Mouse (Mus musculus) heart, adult 2 months (tissue): ENCODE data around the gene Rnf180. TPM values are rescaled to one million over a fixed set of nuclear protein-coding genes. Genes with fewer than 3 reads are reported as not detected.

Experiments
- DNase-seq, 2 experiments: peaks; one replicate each; pipeline ENCODE4 v3.0.0; 2021
- H3K27ac ChIP-seq: fragments of 200-600 bp; 2 replicates; pipeline ENCODE4 v1.8.1; 2022
- H3K27me3 ChIP-seq: fragments of 200-500 bp; 2 replicates; pipeline ENCODE4 v1.6.1; 2012; ENCODE audit warnings: mild to moderate bottlenecking, low read length, inconsistent platforms, mixed read lengths; ENCODE audit not compliant: control insufficient read depth, insufficient read depth
- H3K36me3 ChIP-seq: fragments of 200-500 bp; 2 replicates; pipeline ENCODE4 v1.6.1; 2012; ENCODE audit warnings: low read length, inconsistent platforms; ENCODE audit not compliant: control insufficient read depth, insufficient read depth
- H3K4me1 ChIP-seq: fragments of 200-500 bp; 2 replicates; pipeline ENCODE4 v1.6.1; 2011; ENCODE audit warnings: low read length; ENCODE audit not compliant: control insufficient read depth, insufficient read depth
- H3K4me3 ChIP-seq: fragments of 200-600 bp; 2 replicates; pipeline ENCODE4 v1.8.1; 2022
- H3K79me2 ChIP-seq: fragments of 200-500 bp; replicated peaks from 2 replicates; pipeline ENCODE4 v1.6.1; 2012; ENCODE audit warnings: mild to moderate bottlenecking, inconsistent platforms, low read length, moderate library complexity, mixed read lengths; ENCODE audit not compliant: control insufficient read depth, insufficient read depth
- H3K9ac ChIP-seq: fragments of 200-500 bp; 2 replicates; pipeline ENCODE4 v1.6.1; 2012; ENCODE audit warnings: low read depth, mild to moderate bottlenecking, control low read depth, inconsistent platforms, low read length, mixed read lengths
- CTCF ChIP-seq: fragments of 200-600 bp; IDR thresholded peaks from 2 replicates; pipeline ENCODE4 v1.8.1; 2022; ENCODE audit warnings: antibody characterized with exemption, mild to moderate bottlenecking, moderate library complexity
- EP300 ChIP-seq: fragments of 200-500 bp; IDR thresholded peaks from 2 replicates; pipeline ENCODE4 v1.6.1; 2011; ENCODE audit warnings: low read depth, low read length, control low read depth; ENCODE audit not compliant: insufficient read depth
- POLR2A ChIP-seq: fragments of 200-500 bp; IDR thresholded peaks from 2 replicates; pipeline ENCODE4 v1.6.1; 2011; ENCODE audit warnings: mild to moderate bottlenecking, low read depth, low read length, control low read depth; ENCODE audit not compliant: insufficient read depth
- WGBS: fragments of 180-500 bp; shearing (Covaris S2); methylation state at CpG from one replicate; pipeline ENCODE4 v1.1.7; 2018; 5-methylcytosine and 5-hydroxymethylcytosine counted together
- intact Hi-C: fragments of 180-260 bp; cut with DNase I; formaldehyde crosslinking; loops from one replicate; pipeline ENCODE4 v1.15.1; 2025
- polyA plus RNA-seq: library from polyadenylated mRNA; depleted of rRNA; stranded (reverse); fragments of >200 nt; gene quantifications from 2 replicates; pipeline ENCODE4 v1.2.3, GENCODE M21; 2012
- total RNA-seq, 2 experiments: library from RNA; stranded (reverse); gene quantifications; 2 replicates each; pipeline ENCODE4 v1.2.3; 2021

Gene Rnf180
- total and polyA plus RNA-seq, 3 experiments = 0.29 to 0.89 (median 0.68) TPM

DNA sequence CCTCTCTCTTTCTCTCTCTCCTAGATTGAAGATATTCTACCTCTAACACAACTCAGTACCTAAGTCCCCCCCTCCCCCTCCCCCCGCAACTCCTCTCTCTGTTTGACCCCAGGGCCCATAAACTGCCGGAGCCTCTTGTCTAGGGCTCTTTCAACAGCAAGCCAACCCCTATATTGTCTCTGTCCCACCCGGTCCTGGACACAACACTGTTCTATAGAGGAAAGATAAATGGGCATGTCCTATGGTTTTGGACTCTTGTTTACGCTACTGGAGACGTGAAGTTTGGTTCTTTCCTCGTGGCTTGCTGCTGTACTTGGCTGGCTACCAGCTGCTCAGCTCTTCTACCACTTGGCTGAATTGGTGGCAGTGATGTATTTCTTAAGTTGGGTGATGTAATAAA lies 129.2 kb downstream of the Rnf180 start:
- Histone ChIP-seq H3K4me3 (no peak overlapping the region), H3K27me3 (no peaks in the 10 kb centered on the region), H3K27ac (no peak overlapping the region), H3K79me2 (no peaks in the 10 kb centered on the region), H3K9ac (no peak overlapping the region), H3K36me3 (no peaks in the 10 kb centered on the region), H3K4me1 (no peaks in the 10 kb centered on the region)
- 79% methylated on average over 6 of the region's 6 CpGs for WGBS
- no peak for DNase-seq
- TF ChIP-seq POLR2A = no peak
- no peak for TF ChIP-seq EP300
- TF ChIP-seq CTCF = no peak
- intact Hi-C loops = no loop called here

- Histone ChIP-seq H3K79me2 (no peaks in the 10 kb centered on the region), H3K9ac (no peak overlapping the region), H3K27me3 (no peaks in the 10 kb centered on the region), H3K27ac (no peak overlapping the region), H3K36me3 (no peaks in the 10 kb centered on the region), H3K4me1 (no peaks in the 10 kb centered on the region), H3K4me3 (no peak overlapping the region)
- WGBS = 69% methylated on average over 4 of the region's 4 CpGs
- TF ChIP-seq CTCF = peak; percentile 60
- no peak for TF ChIP-seq POLR2A
- TF ChIP-seq EP300 = no peak
- no peak for DNase-seq
- intact Hi-C loops = loop anchor here (2.0 kb wide), 1 partner anchor 205 kb away; no protein-coding TSS in a partner anchor
These were observed 140.7 kb downstream of the Rnf180 start for GRCm38 (mm10) chr13:105153955-105154354.

- Histone ChIP-seq H3K27ac (no peak overlapping the region), H3K9ac (no peak overlapping the region), H3K36me3 (no peaks in the 10 kb centered on the region), H3K79me2 (no peaks in the 10 kb centered on the region), H3K4me1 (no peaks in the 10 kb centered on the region), H3K4me3 (no peak overlapping the region), H3K27me3 (no peaks in the 10 kb centered on the region)
- no peak for DNase-seq
- no peak for TF ChIP-seq CTCF
- TF ChIP-seq POLR2A = no peak
- no peak for TF ChIP-seq EP300
- intact Hi-C loops = no loop called here
- WGBS = 73% methylated on average over 3 of the region's 3 CpGs
These were observed 144.6 kb downstream of the Rnf180 start for GRCm38 (mm10) chr13:105150006-105150405.

GRCm38 (mm10) chr13:105147795-105148418 lies 146.7 kb downstream of the Rnf180 start:
- TF ChIP-seq POLR2A (no peak), CTCF (peak; percentile 22), EP300 (no peak)
- Histone ChIP-seq H3K27me3 (no peaks in the 10 kb centered on the region), H3K79me2 (no peaks in the 10 kb centered on the region), H3K4me1 (no peaks in the 10 kb centered on the region), H3K36me3 (no peaks in the 10 kb centered on the region), H3K4me3 (no peak overlapping the region), H3K27ac (no peak overlapping the region), H3K9ac (no peak overlapping the region)
- intact Hi-C loops = no loop called here
- DNase-seq = no peak
- WGBS = 40% methylated on average over 4 of the region's 4 CpGs

DNA sequence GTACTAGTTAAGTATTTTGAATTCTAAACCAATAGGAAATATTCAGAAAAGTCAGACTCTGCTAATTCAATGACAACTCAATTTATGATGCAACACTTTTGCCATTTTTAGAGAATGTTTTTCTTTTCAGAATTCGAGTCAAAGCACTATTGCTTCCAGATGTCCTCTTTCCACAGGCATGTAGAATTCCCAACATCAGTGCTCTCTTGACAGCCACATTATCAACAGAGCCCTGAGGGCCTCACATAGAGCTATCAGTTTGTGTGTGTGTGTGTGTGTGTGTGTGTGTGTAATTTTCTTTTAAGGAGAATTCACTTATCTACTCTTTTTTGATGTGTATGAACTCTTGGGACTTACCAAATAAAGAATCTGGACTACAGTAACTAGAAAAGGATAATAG lies 147.8 kb downstream of the Rnf180 start:
- TF ChIP-seq EP300 = no peak
- TF ChIP-seq CTCF = no peak
- no peak for TF ChIP-seq POLR2A
- intact Hi-C loops = no loop called here
- H3K27me3 ChIP-seq = no peaks in the 10 kb centered on the region
- no peaks in the 10 kb centered on the region for H3K36me3 ChIP-seq
- H3K27ac ChIP-seq = no peak overlapping the region
- H3K4me1 ChIP-seq = no peaks in the 10 kb centered on the region
- no peak overlapping the region for H3K4me3 ChIP-seq
- 22% methylated on average over 1 of the region's 1 CpGs for WGBS
- no peaks in the 10 kb centered on the region for H3K79me2 ChIP-seq
- no peak for DNase-seq
- H3K9ac ChIP-seq = no peak overlapping the region

- 26% methylated on average over 4 of the region's 4 CpGs for WGBS
- Histone ChIP-seq H3K4me3 (no peak overlapping the region), H3K9ac (no peak overlapping the region), H3K27ac (no peak overlapping the region), H3K4me1 (no peaks in the 10 kb centered on the region), H3K36me3 (no peaks in the 10 kb centered on the region), H3K27me3 (no peaks in the 10 kb centered on the region), H3K79me2 (no peaks in the 10 kb centered on the region)
- no peak for DNase-seq
- no peak for TF ChIP-seq EP300
- TF ChIP-seq CTCF = no peak
- no peak for TF ChIP-seq POLR2A
- intact Hi-C loops = no loop called here
These were observed 154.7 kb downstream of the Rnf180 start for GRCm38 (mm10) chr13:105139881-105140280.

- no peaks in the 10 kb centered on the region for H3K36me3 ChIP-seq
- intact Hi-C loops = no loop called here
- no peak for TF ChIP-seq EP300
- H3K9ac ChIP-seq = no peak overlapping the region
- H3K27me3 ChIP-seq = no peaks in the 10 kb centered on the region
- H3K79me2 ChIP-seq = no peaks in the 10 kb centered on the region
- peaks cover 2% of the 10 kb centered on the region; the same call in 1 of the 2 replicates for H3K4me1 ChIP-seq
- no peak overlapping the region for H3K4me3 ChIP-seq
- no peak for DNase-seq
- 25% methylated on average over 5 of the region's 5 CpGs for WGBS
- H3K27ac ChIP-seq = no peak overlapping the region
These were observed 160.2 kb downstream of the Rnf180 start for GRCm38 (mm10) chr13:105134397-105134796.
